Mouse (Mus musculus) thymus, adult 2 months (tissue): ENCODE data around the gene Lmln. TPM values are rescaled to one million over a fixed set of nuclear protein-coding genes. Genes with fewer than 3 reads are reported as not detected.
"Not testable (repeated sequence)": the region's sequence is repeated elsewhere in the genome, so short reads cannot be mapped to it uniquely, and the experiment has no call there.

Experiments
- DNase-seq: peaks from one replicate; pipeline ENCODE4 v3.0.0; 2021
- H3K27ac ChIP-seq: fragments of 200-500 bp; 2 replicates; pipeline ENCODE4 v1.5.1; 2012; ENCODE audit warnings: low read length, control low read depth; ENCODE audit not compliant: control insufficient read depth, insufficient read depth
- H3K27me3 ChIP-seq: fragments of 200-500 bp; 2 replicates; pipeline ENCODE4 v1.6.1; 2012; ENCODE audit warnings: mild to moderate bottlenecking, low read length, moderate library complexity, mixed read lengths; ENCODE audit not compliant: control insufficient read depth, insufficient read depth
- H3K36me3 ChIP-seq: fragments of 200-500 bp; 2 replicates; pipeline ENCODE4 v1.6.1; 2012; ENCODE audit warnings: mild to moderate bottlenecking, low read length, moderate library complexity; ENCODE audit not compliant: control insufficient read depth, insufficient read depth
- H3K4me1 ChIP-seq: fragments of 200-500 bp; replicated peaks from 2 replicates; pipeline ENCODE4 v1.6.1; 2012; ENCODE audit warnings: low read length; ENCODE audit not compliant: control insufficient read depth, insufficient read depth
- H3K4me3 ChIP-seq: fragments of 200-500 bp; 2 replicates; pipeline ENCODE4 v1.5.1; 2012; ENCODE audit warnings: mild to moderate bottlenecking, low read length, control low read depth, moderate library complexity; ENCODE audit not compliant: control insufficient read depth, insufficient read depth
- CTCF ChIP-seq: fragments of 200-500 bp; IDR thresholded peaks from 2 replicates; pipeline ENCODE4 v1.5.1; 2012; ENCODE audit warnings: mild to moderate bottlenecking, control low read depth, low read length, moderate library complexity, borderline replicate concordance; ENCODE audit not compliant: control insufficient read depth, poor library complexity, insufficient read depth; ENCODE audit errors: extremely low read depth
- POLR2A ChIP-seq: fragments of 200-500 bp; IDR thresholded peaks from 2 replicates; pipeline ENCODE4 v1.6.1; 2012; ENCODE audit warnings: mild to moderate bottlenecking, low read length, control low read depth, moderate library complexity; ENCODE audit not compliant: control insufficient read depth, poor library complexity, insufficient read depth; ENCODE audit errors: extremely low read depth
- WGBS: fragments of 180-500 bp; shearing (Covaris S2); methylation state at CpG from one replicate; pipeline ENCODE4 v1.1.7; 2018; 5-methylcytosine and 5-hydroxymethylcytosine counted together
- polyA plus RNA-seq: library from polyadenylated mRNA; depleted of rRNA; stranded (reverse); fragments of >200 nt; gene quantifications from 2 replicates; pipeline ENCODE4 v1.2.3, GENCODE M21; 2012

The Lmln gene
- polyA plus RNA-seq, 1 experiment: 2.2 TPM

DNA sequence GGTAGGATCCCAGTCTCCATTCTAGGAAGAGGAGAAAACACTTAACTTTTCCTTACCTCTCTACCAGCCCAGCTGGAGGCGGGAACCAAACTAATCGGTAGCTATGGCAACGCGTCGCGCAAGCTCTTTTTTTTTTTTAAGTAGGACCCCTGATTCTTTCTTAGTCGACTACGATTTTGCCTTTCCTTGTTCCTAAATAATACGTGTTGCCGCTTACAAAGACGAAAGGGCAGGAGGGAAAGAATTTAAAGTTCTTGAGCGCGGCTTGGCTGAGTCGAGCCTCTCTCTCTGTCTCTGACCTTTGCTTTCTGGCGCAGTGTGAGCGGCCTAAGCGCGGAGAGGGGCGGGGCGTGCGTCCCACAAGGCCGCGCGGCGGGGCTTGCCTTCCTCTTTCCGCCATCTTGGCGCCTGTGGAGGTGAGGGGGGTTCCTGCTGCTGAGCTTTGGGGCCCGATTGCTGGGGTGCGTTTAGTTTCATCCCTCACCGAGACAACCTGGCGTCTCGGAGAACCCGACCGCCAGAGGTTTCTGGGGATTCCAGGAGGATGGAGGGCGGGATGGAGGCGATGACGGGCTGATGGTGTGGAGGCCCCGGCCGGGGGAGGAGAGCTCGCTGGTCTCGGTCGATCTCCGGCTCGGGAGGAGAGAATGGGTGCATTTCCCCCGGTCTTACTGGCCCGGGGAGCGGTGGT is 6.1 kb upstream of the Lmln start, which contains the start of the genes Iqcg and Rpl35a:
TSS of gene Iqcg (minus strand) at position 124 of the 691 bp plus-strand sequence.
TSS of gene Rpl35a (plus strand) at position 359 of the 691 bp plus-strand sequence.
- Histone ChIP-seq H3K27me3 (no peaks in the 10 kb centered on the region), H3K36me3 (peaks cover 26% of the 10 kb centered on the region), H3K4me3 (peak within 1 kb of the TSS; percentile 80), H3K4me1 (peaks cover 10% of the 10 kb centered on the region), H3K27ac (peak within 1 kb of the TSS; percentile 40)
- under 1% methylated on average over 47 of the region's 47 CpGs for WGBS
- peak; percentile 85 for DNase-seq
- TF ChIP-seq CTCF: no peak
- TF ChIP-seq POLR2A: peak; percentile 89

DNA sequence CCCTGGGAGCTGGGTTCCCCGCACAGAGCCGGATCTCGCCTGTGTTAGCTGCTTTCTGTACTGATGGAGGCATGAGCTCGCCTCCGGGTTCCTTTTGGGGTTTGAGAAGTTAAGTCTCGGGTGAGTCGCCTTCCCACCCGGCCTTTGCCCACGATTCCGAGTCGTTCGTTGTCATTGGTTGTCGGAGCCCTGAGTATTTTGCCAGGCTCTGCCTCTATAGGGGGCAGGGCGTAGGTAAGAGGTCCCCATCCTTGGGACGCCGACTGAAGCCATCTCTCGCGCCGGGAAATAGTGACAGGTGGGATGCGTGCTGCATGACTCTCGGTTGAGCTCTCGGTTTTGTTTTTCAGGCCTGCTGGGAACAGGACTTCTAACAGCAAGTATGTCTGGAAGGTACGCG is 5.5 kb upstream of the Lmln start:
- H3K36me3 ChIP-seq: peaks cover 26% of the 10 kb centered on the region
- no peaks in the 10 kb centered on the region for H3K27me3 ChIP-seq
- H3K27ac ChIP-seq: peak overlapping the region; percentile 40
- TF ChIP-seq CTCF: no peak
- no peak for TF ChIP-seq POLR2A
- DNase-seq: no peak
- H3K4me1 ChIP-seq: peaks cover 10% of the 10 kb centered on the region
- under 1% methylated on average over 24 of the region's 24 CpGs for WGBS
- H3K4me3 ChIP-seq: peak overlapping the region; percentile 80

GRCm38 (mm10) chr16:33058033-33058432 is 4.3 kb upstream of the Lmln start:
- Histone ChIP-seq H3K4me3 (no peak overlapping the region), H3K36me3 (peaks cover 26% of the 10 kb centered on the region), H3K27ac (no peak overlapping the region), H3K4me1 (peaks cover 10% of the 10 kb centered on the region), H3K27me3 (no peaks in the 10 kb centered on the region)
- TF ChIP-seq CTCF (no peak), POLR2A (no peak)
- no peak for DNase-seq
- WGBS: 96% methylated on average over 16 of the region's 16 CpGs

DNA sequence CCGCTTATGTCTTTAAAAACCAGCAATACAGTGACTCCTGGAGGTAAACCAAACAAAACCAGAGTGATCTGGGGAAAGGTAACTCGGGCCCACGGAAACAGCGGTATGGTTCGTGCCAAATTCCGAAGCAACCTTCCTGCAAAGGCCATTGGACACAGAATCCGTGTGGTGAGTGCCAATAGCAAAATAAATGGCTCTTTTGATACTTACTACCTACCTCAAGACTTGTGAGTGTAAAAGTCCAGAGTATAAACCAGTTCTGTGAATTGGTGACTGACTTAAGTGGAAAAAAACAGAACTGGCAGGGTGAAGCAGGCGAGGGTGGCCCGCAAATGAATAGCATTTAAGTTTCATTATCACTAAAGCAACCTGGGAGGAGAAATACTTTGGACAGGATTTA is 3.7 kb upstream of the Lmln start:
- not testable (repeated sequence) for DNase-seq, H3K27ac ChIP-seq, H3K27me3 ChIP-seq, H3K4me1 ChIP-seq, H3K4me3 ChIP-seq
- 98% methylated on average over 9 of the region's 9 CpGs for WGBS
- H3K36me3 ChIP-seq: peaks cover 26% of the 10 kb centered on the region

DNA sequence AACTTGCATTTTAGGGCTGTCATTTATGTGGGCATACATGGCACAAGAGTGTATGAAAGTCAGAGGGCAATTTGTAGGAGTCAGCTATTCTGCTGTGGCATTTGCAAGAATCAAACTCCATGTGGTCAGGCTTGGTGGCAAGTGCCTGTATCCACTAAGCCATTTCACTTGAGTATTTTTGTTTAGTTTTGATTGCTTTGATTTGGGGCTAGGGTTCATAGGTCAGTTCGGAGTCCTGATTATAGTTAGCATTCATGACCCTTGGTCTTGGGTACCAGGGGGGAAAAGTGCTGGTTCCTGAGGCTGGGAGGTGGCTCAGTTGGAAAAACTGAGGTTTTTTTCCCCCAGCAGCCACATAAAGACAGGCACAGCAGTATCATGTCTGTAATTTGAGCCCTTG is 2.9 kb upstream of the Lmln start:
- TF ChIP-seq CTCF (no peak), POLR2A (no peak)
- DNase-seq: no peak

GRCm38 (mm10) chr16:33060926-33061325 is 1.4 kb upstream of the Lmln start:
- no peak for DNase-seq
- peaks cover 26% of the 10 kb centered on the region for H3K36me3 ChIP-seq
- 96% methylated on average over 2 of the region's 2 CpGs for WGBS
- H3K27me3 ChIP-seq: no peaks in the 10 kb centered on the region
- no peak overlapping the region for H3K4me3 ChIP-seq
- H3K4me1 ChIP-seq: peaks cover 5% of the 10 kb centered on the region; the same call in 1 of the 2 replicates
- TF ChIP-seq CTCF (no peak), POLR2A (no peak)
- no peak overlapping the region for H3K27ac ChIP-seq

More for the DNA sequence above, 2.9 kb upstream of the Lmln start:
- WGBS: 100% methylated on average over 1 of the region's 1 CpGs
- Histone ChIP-seq H3K36me3 (peaks cover 26% of the 10 kb centered on the region), H3K4me3 (no peak overlapping the region), H3K27ac (no peak overlapping the region), H3K4me1 (peaks cover 7% of the 10 kb centered on the region), H3K27me3 (no peaks in the 10 kb centered on the region)

DNA sequence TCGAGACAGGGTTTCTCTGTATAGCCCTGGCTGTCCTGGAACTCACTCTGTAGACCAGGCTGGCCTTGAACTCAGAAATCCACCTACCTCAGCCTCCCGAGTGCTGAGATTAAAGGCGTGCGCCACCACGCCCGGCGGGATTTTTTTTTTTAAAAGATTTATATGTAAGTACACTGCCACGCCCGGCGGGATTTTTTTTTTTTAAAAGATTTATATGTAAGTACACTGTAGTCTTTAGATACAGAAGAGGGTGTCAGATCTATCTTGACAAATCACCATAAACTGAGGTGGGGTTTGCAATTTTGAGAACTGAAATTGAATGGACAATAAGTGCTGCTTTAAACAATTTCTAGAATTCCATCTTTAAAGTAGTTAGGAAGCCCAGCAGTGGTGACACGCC is 921 bp upstream of the Lmln start:
- DNase-seq: no peak
- 73% methylated on average over 11 of the region's 11 CpGs for WGBS
- Histone ChIP-seq H3K4me1 (peaks cover 5% of the 10 kb centered on the region; the same call in 1 of the 2 replicates), H3K4me3 (no peak overlapping the region), H3K27ac (no peak overlapping the region), H3K36me3 (peaks cover 26% of the 10 kb centered on the region), H3K27me3 (no peaks in the 10 kb centered on the region)
- TF ChIP-seq CTCF (no peak), POLR2A (no peak)
